Mouse (Mus musculus) MEL (cell line): Measurements from ENCODE around the gene Accsl. TPM values are rescaled to one million over a fixed set of nuclear protein-coding genes. Genes with fewer than 3 reads are reported as not detected.

ENCODE experiments used
- DNase-seq: peaks from one replicate; pipeline ENCODE4 v3.0.0; 2011; ENCODE audit warnings: low read depth, low spot score
- H3K27ac ChIP-seq: 2 replicates; pipeline ENCODE4 v1.5.1; 2012; ENCODE audit warnings: low read depth, mild to moderate bottlenecking, control low read depth, low read length, moderate library complexity; ENCODE audit not compliant: control insufficient read depth
- H3K27me3 ChIP-seq, 2 experiments: fragments of 150-350 bp in 1 of 2; sonication (generic) in 1 of 2; 2 replicates each; pipeline ENCODE4 v1.6.1; 2012; ENCODE audit warnings: low read length in 2 of 2, mild to moderate bottlenecking in 2 of 2, improper control_type of control experiment in 1 of 2, moderate library complexity in 1 of 2; ENCODE audit not compliant: insufficient read depth in 2 of 2, control insufficient read depth in 1 of 2
- H3K36me3 ChIP-seq, 2 experiments: 2 replicates each; pipeline ENCODE4 v1.6.1; 2012 to 2014; ENCODE audit warnings: low read length in 2 of 2, improper control_type of control experiment in 1 of 2, inconsistent platforms in 1 of 2, mild to moderate bottlenecking in 1 of 2; ENCODE audit not compliant: insufficient read depth in 2 of 2, control insufficient read depth in 1 of 2
- H3K4me1 ChIP-seq, 2 experiments: fragments of 150-350 bp in 1 of 2; sonication (generic) in 1 of 2; 2 replicates each; pipeline ENCODE4 v1.6.1; 2012; ENCODE audit warnings: low read length in 2 of 2, improper control_type of control experiment in 1 of 2, mild to moderate bottlenecking in 1 of 2; ENCODE audit not compliant: insufficient read depth in 2 of 2, control insufficient read depth in 1 of 2
- H3K4me3 ChIP-seq, 2 experiments: fragments of 150-350 bp in 1 of 2; sonication (generic) in 1 of 2; 2 replicates each; pipeline ENCODE4 v1.5.1; 2012; ENCODE audit warnings: low read depth in 2 of 2, low read length in 2 of 2, mild to moderate bottlenecking in 2 of 2, moderate library complexity in 2 of 2, control low read depth in 1 of 2, improper control_type of control experiment in 1 of 2; ENCODE audit not compliant: control insufficient read depth in 1 of 2, insufficient read depth in 1 of 2
- H3K79me2 ChIP-seq: 2 replicates; pipeline ENCODE4 v1.6.1; 2012; ENCODE audit warnings: mild to moderate bottlenecking, low read length, moderate library complexity; ENCODE audit not compliant: control insufficient read depth, poor library complexity, insufficient read depth
- H3K9ac ChIP-seq: 2 replicates; pipeline ENCODE4 v1.6.1; 2012; ENCODE audit warnings: low read depth, mild to moderate bottlenecking, control low read depth, low read length, moderate library complexity; ENCODE audit not compliant: control insufficient read depth, poor library complexity, severe bottlenecking
- H3K9me3 ChIP-seq: fragments of 150-350 bp; sonication (generic); replicated peaks from 2 replicates; pipeline ENCODE4 v1.6.1; 2012; ENCODE audit warnings: mild to moderate bottlenecking, low read length, improper control_type of control experiment, moderate library complexity; ENCODE audit not compliant: insufficient read depth
- CHD1 ChIP-seq: IDR thresholded peaks from 2 replicates; pipeline ENCODE4 v1.6.1; 2012; ENCODE audit warnings: low read depth, mild to moderate bottlenecking, inconsistent platforms, low read length, improper control_type of control experiment
- CTCF ChIP-seq, 3 experiments: IDR thresholded peaks in 2 of 3; conservative IDR thresholded peaks in 1 of 3; 2 replicates each; pipeline ENCODE4 v1.5.1; 2011 to 2012; ENCODE audit warnings: low read length in 3 of 3, low read depth in 2 of 3, mild to moderate bottlenecking in 2 of 3, improper control_type of control experiment in 1 of 3, inconsistent platforms in 1 of 3, mixed read lengths in 1 of 3, moderate library complexity in 1 of 3; ENCODE audit not compliant: control insufficient read depth in 1 of 3, insufficient read depth in 1 of 3, poor library complexity in 1 of 3, severe bottlenecking in 1 of 3
- ELF1 ChIP-seq: IDR thresholded peaks from 2 replicates; pipeline ENCODE4 v1.6.1; 2014; ENCODE audit warnings: low read depth, mild to moderate bottlenecking, inconsistent platforms, low read length, improper control_type of control experiment, moderate library complexity
- EP300 ChIP-seq, 2 experiments: IDR thresholded peaks; 2 replicates each; pipeline ENCODE4 v1.6.1; 2011; ENCODE audit warnings: improper control_type of control experiment in 2 of 2, low read length in 2 of 2, low read depth in 1 of 2, mild to moderate bottlenecking in 1 of 2
- ETS1 ChIP-seq: IDR thresholded peaks from 2 replicates; pipeline ENCODE4 v1.6.1; 2012; ENCODE audit warnings: low read depth, mild to moderate bottlenecking, inconsistent platforms, low read length, improper control_type of control experiment, moderate library complexity
- KAT2A ChIP-seq: conservative IDR thresholded peaks from 2 replicates; pipeline ENCODE4 v1.6.1; 2012; ENCODE audit warnings: low read depth, low read length, improper control_type of control experiment, inconsistent platforms
- MAFK ChIP-seq: IDR thresholded peaks from 2 replicates; pipeline ENCODE4 v1.6.1; 2011; ENCODE audit warnings: low read depth, mild to moderate bottlenecking, low read length, improper control_type of control experiment, borderline replicate concordance
- MAX ChIP-seq: IDR thresholded peaks from 2 replicates; pipeline ENCODE4 v1.6.1; 2011; ENCODE audit warnings: low read length, improper control_type of control experiment
- MAZ ChIP-seq: IDR thresholded peaks from 2 replicates; pipeline ENCODE4 v1.6.1; 2012; ENCODE audit warnings: low read depth, mild to moderate bottlenecking, inconsistent platforms, low read length, improper control_type of control experiment
- MXI1 ChIP-seq: IDR thresholded peaks from 2 replicates; pipeline ENCODE4 v1.6.1; 2011; ENCODE audit warnings: mild to moderate bottlenecking, low read depth, low read length, improper control_type of control experiment
- NRF1 ChIP-seq: IDR thresholded peaks from 2 replicates; pipeline ENCODE4 v1.6.1; 2014; ENCODE audit warnings: low read depth, mild to moderate bottlenecking, inconsistent platforms, low read length, improper control_type of control experiment, moderate library complexity; ENCODE audit not compliant: poor library complexity, insufficient read depth, severe bottlenecking
- POLR2AphosphoS2 ChIP-seq: IDR thresholded peaks from 2 replicates; pipeline ENCODE4 v1.6.1; 2011; ENCODE audit warnings: low read length, improper control_type of control experiment
- RAD21 ChIP-seq: IDR thresholded peaks from 2 replicates; pipeline ENCODE4 v1.6.1; 2011; ENCODE audit warnings: mild to moderate bottlenecking, low read depth, low read length, improper control_type of control experiment
- RCOR1 ChIP-seq: IDR thresholded peaks from 2 replicates; pipeline ENCODE4 v1.6.1; 2012; ENCODE audit warnings: low read depth, mild to moderate bottlenecking, inconsistent platforms, low read length, improper control_type of control experiment
- TAL1 ChIP-seq: IDR thresholded peaks from 2 replicates; pipeline ENCODE4 v1.6.1; 2012; ENCODE audit warnings: mild to moderate bottlenecking, inconsistent platforms, low read length, moderate library complexity, mixed read lengths
- TCF12 ChIP-seq: IDR thresholded peaks from 2 replicates; pipeline ENCODE4 v1.6.1; 2014; ENCODE audit warnings: low read depth, mild to moderate bottlenecking, inconsistent platforms, low read length, improper control_type of control experiment, moderate library complexity
- USF1 ChIP-seq: IDR thresholded peaks from 2 replicates; pipeline ENCODE4 v1.6.1; 2014; ENCODE audit warnings: low read depth, mild to moderate bottlenecking, inconsistent platforms, low read length, improper control_type of control experiment, moderate library complexity
- ZNF384 ChIP-seq: IDR thresholded peaks from 2 replicates; pipeline ENCODE4 v1.6.1; 2012; ENCODE audit warnings: low read depth, mild to moderate bottlenecking, inconsistent platforms, low read length, improper control_type of control experiment
- polyA plus RNA-seq, 2 experiments: library from polyadenylated mRNA; stranded (reverse) in 1 of 2; unstranded in 1 of 2; fragments of >175 nt in 1 of 2; fragments of >200 nt in 1 of 2; gene quantifications; 2 replicates each; pipeline versions ENCODE4 v1.2.1 to v1.2.4; 2012; ENCODE audit warnings: low replicate concordance in 2 of 2, low read depth in 1 of 2; ENCODE audit not compliant: insufficient read length in 2 of 2, insufficient read depth in 1 of 2, missing spikeins in 1 of 2
- total RNA-seq: library from RNA; depleted of rRNA; stranded (reverse); fragments of 300-350 nt; gene quantifications from 2 replicates; pipeline ENCODE4 v1.2.3, GENCODE M21; 2012

The Accsl gene
- total and polyA plus RNA-seq, 3 experiments = not detected

- Histone ChIP-seq H3K4me3 (no peak overlapping the region), H3K9ac (no peak overlapping the region), H3K9me3 (no peaks in the 10 kb centered on the region), H3K27me3 (peaks cover 0 to 13% of the 10 kb centered on the region in 2 experiments; a peak in 2 of 4 replicates), H3K79me2 (no peaks in the 10 kb centered on the region), H3K27ac (no peak overlapping the region), H3K4me1 (no peaks in the 10 kb centered on the region), H3K36me3 (no peaks in the 10 kb centered on the region)
- DNase-seq = no peak
- TF ChIP-seq TCF12 (no peak), ETS1 (no peak), POLR2AphosphoS2 (no peak), RAD21 (no peak), MAZ (no peak), ELF1 (no peak), CTCF (IDR thresholded peaks at IDR 0.05 in 2 of 3, conservative IDR thresholded peaks at IDR 0.05 in 1 of 3; ENCODE audit: control insufficient read depth in 1 of 3, insufficient read depth in 1 of 3, low read depth in 2 of 3, low read length in 3 of 3, poor library complexity in 1 of 3, severe bottlenecking in 1 of 3) (no peak), EP300 (IDR thresholded peaks at IDR 0.05; ENCODE audit: low read depth in 1 of 2, low read length in 2 of 2) (no peak), NRF1 (no peak)
Observed at GRCm38 (mm10) chr2:93907519-93908294, 38.8 kb upstream of the Accsl start.

GRCm38 (mm10) chr2:93906316-93906715, 37.4 kb upstream of the Accsl start:
- no peaks in the 10 kb centered on the region for H3K36me3 ChIP-seq
- no peak for TF ChIP-seq CHD1
- TF ChIP-seq MAX = no peak
- TF ChIP-seq ETS1 = no peak
- TF ChIP-seq KAT2A = no peak
- TF ChIP-seq USF1 = no peak
- TF ChIP-seq CTCF (IDR thresholded peaks at IDR 0.05 in 2 of 3, conservative IDR thresholded peaks at IDR 0.05 in 1 of 3; ENCODE audit: control insufficient read depth in 1 of 3, insufficient read depth in 1 of 3, low read depth in 2 of 3, low read length in 3 of 3, poor library complexity in 1 of 3, severe bottlenecking in 1 of 3) = no peak
- TF ChIP-seq TAL1 = no peak
- no peak for TF ChIP-seq POLR2AphosphoS2
- no peak for TF ChIP-seq MXI1
- TF ChIP-seq MAFK = no peak
- TF ChIP-seq RCOR1 = no peak
- TF ChIP-seq ZNF384 = no peak
- no peak overlapping the region for H3K27ac ChIP-seq
- no peaks in the 10 kb centered on the region for H3K9me3 ChIP-seq
- no peak overlapping the region for H3K4me3 ChIP-seq
- H3K79me2 ChIP-seq = no peaks in the 10 kb centered on the region
- peaks cover 0 to 13% of the 10 kb centered on the region in 2 experiments; a peak in 2 of 4 replicates for H3K27me3 ChIP-seq
- H3K9ac ChIP-seq = no peak overlapping the region
- no peak for DNase-seq
- no peaks in the 10 kb centered on the region for H3K4me1 ChIP-seq
